Mouse (Mus musculus) MEL (cell line): ENCODE results near the gene Slc6a16. TPM values are rescaled to one million over a fixed set of nuclear protein-coding genes. Genes with fewer than 3 reads are reported as not detected.

Source experiments
- DNase-seq: peaks from one replicate; pipeline ENCODE4 v3.0.0; 2011; ENCODE audit warnings: low read depth, low spot score
- H3K27ac ChIP-seq: 2 replicates; pipeline ENCODE4 v1.5.1; 2012; ENCODE audit warnings: low read depth, mild to moderate bottlenecking, control low read depth, low read length, moderate library complexity; ENCODE audit not compliant: control insufficient read depth
- H3K27me3 ChIP-seq, 2 experiments: fragments of 150-350 bp in 1 of 2; sonication (generic) in 1 of 2; 2 replicates each; pipeline ENCODE4 v1.6.1; 2012; ENCODE audit warnings: low read length in 2 of 2, mild to moderate bottlenecking in 2 of 2, improper control_type of control experiment in 1 of 2, moderate library complexity in 1 of 2; ENCODE audit not compliant: insufficient read depth in 2 of 2, control insufficient read depth in 1 of 2
- H3K36me3 ChIP-seq, 2 experiments: 2 replicates each; pipeline ENCODE4 v1.6.1; 2012 to 2014; ENCODE audit warnings: low read length in 2 of 2, improper control_type of control experiment in 1 of 2, inconsistent platforms in 1 of 2, mild to moderate bottlenecking in 1 of 2; ENCODE audit not compliant: insufficient read depth in 2 of 2, control insufficient read depth in 1 of 2
- H3K4me1 ChIP-seq, 2 experiments: fragments of 150-350 bp in 1 of 2; sonication (generic) in 1 of 2; 2 replicates each; pipeline ENCODE4 v1.6.1; 2012; ENCODE audit warnings: low read length in 2 of 2, improper control_type of control experiment in 1 of 2, mild to moderate bottlenecking in 1 of 2; ENCODE audit not compliant: insufficient read depth in 2 of 2, control insufficient read depth in 1 of 2
- H3K4me3 ChIP-seq, 2 experiments: fragments of 150-350 bp in 1 of 2; sonication (generic) in 1 of 2; 2 replicates each; pipeline ENCODE4 v1.5.1; 2012; ENCODE audit warnings: low read depth in 2 of 2, low read length in 2 of 2, mild to moderate bottlenecking in 2 of 2, moderate library complexity in 2 of 2, control low read depth in 1 of 2, improper control_type of control experiment in 1 of 2; ENCODE audit not compliant: control insufficient read depth in 1 of 2, insufficient read depth in 1 of 2
- H3K79me2 ChIP-seq: 2 replicates; pipeline ENCODE4 v1.6.1; 2012; ENCODE audit warnings: mild to moderate bottlenecking, low read length, moderate library complexity; ENCODE audit not compliant: control insufficient read depth, poor library complexity, insufficient read depth
- H3K9ac ChIP-seq: 2 replicates; pipeline ENCODE4 v1.6.1; 2012; ENCODE audit warnings: low read depth, mild to moderate bottlenecking, control low read depth, low read length, moderate library complexity; ENCODE audit not compliant: control insufficient read depth, poor library complexity, severe bottlenecking
- H3K9me3 ChIP-seq: fragments of 150-350 bp; sonication (generic); replicated peaks from 2 replicates; pipeline ENCODE4 v1.6.1; 2012; ENCODE audit warnings: mild to moderate bottlenecking, low read length, improper control_type of control experiment, moderate library complexity; ENCODE audit not compliant: insufficient read depth
- CHD2 ChIP-seq: IDR thresholded peaks from 2 replicates; pipeline ENCODE4 v1.6.1; 2011; ENCODE audit warnings: low read length, improper control_type of control experiment
- CTCF ChIP-seq, 3 experiments: IDR thresholded peaks in 2 of 3; conservative IDR thresholded peaks in 1 of 3; 2 replicates each; pipeline ENCODE4 v1.5.1; 2011 to 2012; ENCODE audit warnings: low read length in 3 of 3, low read depth in 2 of 3, mild to moderate bottlenecking in 2 of 3, improper control_type of control experiment in 1 of 3, inconsistent platforms in 1 of 3, mixed read lengths in 1 of 3, moderate library complexity in 1 of 3; ENCODE audit not compliant: control insufficient read depth in 1 of 3, insufficient read depth in 1 of 3, poor library complexity in 1 of 3, severe bottlenecking in 1 of 3
- E2F4 ChIP-seq: IDR thresholded peaks from 2 replicates; pipeline ENCODE4 v1.6.1; 2011; ENCODE audit warnings: low read depth, low read length, improper control_type of control experiment, borderline replicate concordance
- ETS1 ChIP-seq: IDR thresholded peaks from 2 replicates; pipeline ENCODE4 v1.6.1; 2012; ENCODE audit warnings: low read depth, mild to moderate bottlenecking, inconsistent platforms, low read length, improper control_type of control experiment, moderate library complexity
- NELFE ChIP-seq: IDR thresholded peaks from 2 replicates; pipeline ENCODE4 v1.6.1; 2011; ENCODE audit warnings: low read depth, low read length, improper control_type of control experiment
- POLR2A ChIP-seq, 2 experiments: IDR thresholded peaks; 2 replicates each; pipeline ENCODE4 v1.6.1; 2011 to 2012; ENCODE audit warnings: low read length in 2 of 2, mild to moderate bottlenecking in 2 of 2, control low read depth in 1 of 2, improper control_type of control experiment in 1 of 2, low read depth in 1 of 2, moderate library complexity in 1 of 2; ENCODE audit not compliant: control insufficient read depth in 1 of 2, insufficient read depth in 1 of 2, poor library complexity in 1 of 2
- POLR2AphosphoS2 ChIP-seq: IDR thresholded peaks from 2 replicates; pipeline ENCODE4 v1.6.1; 2011; ENCODE audit warnings: low read length, improper control_type of control experiment
- POLR2AphosphoS5 ChIP-seq: IDR thresholded peaks from 2 replicates; pipeline ENCODE4 v1.6.1; 2012; ENCODE audit warnings: low read depth, borderline replicate concordance, mild to moderate bottlenecking, inconsistent platforms, low read length, moderate library complexity, mixed read lengths
- RAD21 ChIP-seq: IDR thresholded peaks from 2 replicates; pipeline ENCODE4 v1.6.1; 2011; ENCODE audit warnings: mild to moderate bottlenecking, low read depth, low read length, improper control_type of control experiment
- SIN3A ChIP-seq: IDR thresholded peaks from 2 replicates; pipeline ENCODE4 v1.6.1; 2012; ENCODE audit warnings: low read length, improper control_type of control experiment, inconsistent platforms
- TBP ChIP-seq: IDR thresholded peaks from 2 replicates; pipeline ENCODE4 v1.8.0; 2011; ENCODE audit warnings: low read depth, low read length, improper control_type of control experiment
- TCF12 ChIP-seq: IDR thresholded peaks from 2 replicates; pipeline ENCODE4 v1.6.1; 2014; ENCODE audit warnings: low read depth, mild to moderate bottlenecking, inconsistent platforms, low read length, improper control_type of control experiment, moderate library complexity
- ZKSCAN1 ChIP-seq: IDR thresholded peaks from 2 replicates; pipeline ENCODE4 v1.6.1; 2012; ENCODE audit warnings: low read depth, mild to moderate bottlenecking, inconsistent platforms, low read length, improper control_type of control experiment, moderate library complexity
- ZNF384 ChIP-seq: IDR thresholded peaks from 2 replicates; pipeline ENCODE4 v1.6.1; 2012; ENCODE audit warnings: low read depth, mild to moderate bottlenecking, inconsistent platforms, low read length, improper control_type of control experiment
- polyA plus RNA-seq, 2 experiments: library from polyadenylated mRNA; stranded (reverse) in 1 of 2; unstranded in 1 of 2; fragments of >175 nt in 1 of 2; fragments of >200 nt in 1 of 2; gene quantifications; 2 replicates each; pipeline versions ENCODE4 v1.2.1 to v1.2.4; 2012; ENCODE audit warnings: low replicate concordance in 2 of 2, low read depth in 1 of 2; ENCODE audit not compliant: insufficient read length in 2 of 2, insufficient read depth in 1 of 2, missing spikeins in 1 of 2
- total RNA-seq: library from RNA; depleted of rRNA; stranded (reverse); fragments of 300-350 nt; gene quantifications from 2 replicates; pipeline ENCODE4 v1.2.3, GENCODE M21; 2012

Slc6a16 gene
- total and polyA plus RNA-seq, 3 experiments: not detected

GRCm38 (mm10) chr7:45262266-45262665 lies 21.4 kb downstream of the Slc6a16 start:
- Histone ChIP-seq H3K4me1 (no peaks in the 10 kb centered on the region), H3K36me3 (no peaks in the 10 kb centered on the region), H3K79me2 (no peaks in the 10 kb centered on the region), H3K4me3 (no peak overlapping the region), H3K9ac (no peak overlapping the region), H3K27me3 (peaks cover 7 to 11% of the 10 kb centered on the region in 2 experiments), H3K9me3 (no peaks in the 10 kb centered on the region), H3K27ac (no peak overlapping the region)
- peak; percentile 42 for DNase-seq
- no peak for TF ChIP-seq NELFE
- no peak for TF ChIP-seq ZKSCAN1
- TF ChIP-seq TCF12: no peak
- TF ChIP-seq ZNF384: peak; percentile 60; the same call in 1 of the 2 replicates
- TF ChIP-seq RAD21: no peak
- TF ChIP-seq E2F4: no peak
- no peak for TF ChIP-seq POLR2AphosphoS2
- no peak for TF ChIP-seq POLR2AphosphoS5
- TF ChIP-seq TBP: no peak
- no peak for TF ChIP-seq SIN3A
- no peak for TF ChIP-seq POLR2A (IDR thresholded peaks at IDR 0.05; ENCODE audit: control insufficient read depth in 1 of 2, insufficient read depth in 1 of 2, low read depth in 1 of 2, low read length in 2 of 2, poor library complexity in 1 of 2)
- 0 out of 2 replicates have a peak, but pooled peaks have one; percentile 15 for TF ChIP-seq ETS1

- H3K9ac ChIP-seq: no peak overlapping the region
- H3K9me3 ChIP-seq: no peaks in the 10 kb centered on the region
- no peak for TF ChIP-seq E2F4
- no peak for TF ChIP-seq POLR2A (IDR thresholded peaks at IDR 0.05; ENCODE audit: control insufficient read depth in 1 of 2, insufficient read depth in 1 of 2, low read depth in 1 of 2, low read length in 2 of 2, poor library complexity in 1 of 2)
- no peaks in the 10 kb centered on the region for H3K36me3 ChIP-seq
- H3K27me3 ChIP-seq: peaks cover 5 to 14% of the 10 kb centered on the region in 2 experiments
- no peak for DNase-seq
- no peak overlapping the region for H3K27ac ChIP-seq
- no peaks in the 10 kb centered on the region for H3K79me2 ChIP-seq
- no peak overlapping the region for H3K4me3 ChIP-seq
- H3K4me1 ChIP-seq: no peaks in the 10 kb centered on the region
These were observed 22.2 kb downstream of the Slc6a16 start for GRCm38 (mm10) chr7:45263006-45263607.

GRCm38 (mm10) chr7:45264348-45264747 lies 23.5 kb downstream of the Slc6a16 start:
- no peak for TF ChIP-seq CHD2
- peak in 1 of 3 experiments; percentile 8; a peak in 1 of 6 replicates for TF ChIP-seq CTCF (IDR thresholded peaks at IDR 0.05 in 2 of 3, conservative IDR thresholded peaks at IDR 0.05 in 1 of 3; ENCODE audit: control insufficient read depth in 1 of 3, insufficient read depth in 1 of 3, low read depth in 2 of 3, low read length in 3 of 3, poor library complexity in 1 of 3, severe bottlenecking in 1 of 3)
- H3K4me3 ChIP-seq: no peak overlapping the region

More at GRCm38 (mm10) chr7:45264348-45264747, 23.5 kb downstream of the Slc6a16 start:
- DNase-seq: no peak
- no peaks in the 10 kb centered on the region for H3K36me3 ChIP-seq
- H3K27ac ChIP-seq: no peak overlapping the region
- H3K9ac ChIP-seq: no peak overlapping the region
- H3K9me3 ChIP-seq: no peaks in the 10 kb centered on the region
- H3K4me1 ChIP-seq: no peaks in the 10 kb centered on the region
- no peaks in the 10 kb centered on the region for H3K79me2 ChIP-seq
- H3K27me3 ChIP-seq: peaks cover 3 to 11% of the 10 kb centered on the region in 2 experiments
